Mouse (Mus musculus) forebrain, embryonic 14.5 days (tissue): ENCODE measurements around the gene Sphkap. TPM values are rescaled to one million over a fixed set of nuclear protein-coding genes. Genes with fewer than 3 reads are reported as not detected.
A peak's percentile ranks its signal among the peaks of the same experiment; 100 is the strongest.

Experiments used
- ATAC-seq: fragments of 200-750 bp; cut with Nextera tagmentation; 2 replicates; pipeline ENCODE4 v1.8.0; 2017; ENCODE audit warnings: mild to moderate bottlenecking, moderate library complexity
- DNase-seq: peaks from one replicate; pipeline ENCODE4 v3.0.0-alpha.2; 2015; ENCODE audit warnings: low spot score
- H3K27ac ChIP-seq: fragments of 300-500 bp; sonication (generic); 2 replicates; pipeline ENCODE4 v1.5.1; 2014; ENCODE audit warnings: low read depth, mild to moderate bottlenecking, control low read depth, low read length, moderate library complexity
- H3K27me3 ChIP-seq: fragments of 300-500 bp; sonication (generic); replicated peaks from 2 replicates; pipeline ENCODE4 v1.6.1; 2014; ENCODE audit warnings: low read length, control low read depth, mixed read lengths; ENCODE audit not compliant: control insufficient read depth, insufficient read depth
- H3K36me3 ChIP-seq: fragments of 300-500 bp; sonication (generic); 2 replicates; pipeline ENCODE4 v1.6.1; 2014; ENCODE audit warnings: low read length, control low read depth; ENCODE audit not compliant: control insufficient read depth, insufficient read depth
- H3K4me1 ChIP-seq: fragments of 300-500 bp; sonication (generic); 2 replicates; pipeline ENCODE4 v1.6.1; 2014; ENCODE audit warnings: antibody characterized with exemption, low read length, control low read depth; ENCODE audit not compliant: control insufficient read depth, insufficient read depth
- H3K4me2 ChIP-seq: fragments of 300-500 bp; sonication (generic); 2 replicates; pipeline ENCODE4 v1.6.1; 2014; ENCODE audit warnings: mild to moderate bottlenecking, control low read depth, low read length
- H3K4me3 ChIP-seq: fragments of 300-500 bp; sonication (generic); 2 replicates; pipeline ENCODE4 v1.5.1; 2014; ENCODE audit warnings: low read depth, low read length, control low read depth
- H3K9ac ChIP-seq: fragments of 300-500 bp; sonication (generic); 2 replicates; pipeline ENCODE4 v1.6.1; 2014; ENCODE audit warnings: mild to moderate bottlenecking, low read length, control low read depth, moderate library complexity
- H3K9me3 ChIP-seq: fragments of 300-500 bp; sonication (generic); replicated peaks from 2 replicates; pipeline ENCODE4 v1.6.1; 2016; ENCODE audit warnings: low read length, control low read depth, mixed read lengths; ENCODE audit not compliant: control insufficient read depth
- WGBS: fragments of 180-500 bp; shearing (Covaris S2); extraction: QIAGEN DNeasy Blood & Tissue Kit; methylation state at CpG from one replicate; pipeline ENCODE4 v1.1.7; 2014; 5-methylcytosine and 5-hydroxymethylcytosine counted together
- polyA plus RNA-seq: library from polyadenylated mRNA; unstranded; fragments of >200 nt; fragmentation: Nextera tagmentation; extraction: Ambion mirVana; gene quantifications from 2 replicates; pipeline ENCODE4 v1.2.1, GENCODE M21; 2014

Gene Sphkap
- polyA plus RNA-seq, 1 experiment from 2014 or later: 10.5 TPM

GRCm38 (mm10) chr1:83395559-83395958 is 12.4 kb downstream of the Sphkap start:
- Histone ChIP-seq H3K27me3 (no peaks in the 10 kb centered on the region), H3K9me3 (no peaks in the 10 kb centered on the region), H3K4me1 (no peaks in the 10 kb centered on the region), H3K36me3 (no peaks in the 10 kb centered on the region), H3K4me3 (no peak overlapping the region), H3K9ac (no peak overlapping the region), H3K27ac (no peak overlapping the region), H3K4me2 (no peak overlapping the region)
- WGBS: 88% methylated on average over 5 of the region's 5 CpGs
- DNase-seq (no peak), ATAC-seq (no peak)

DNA sequence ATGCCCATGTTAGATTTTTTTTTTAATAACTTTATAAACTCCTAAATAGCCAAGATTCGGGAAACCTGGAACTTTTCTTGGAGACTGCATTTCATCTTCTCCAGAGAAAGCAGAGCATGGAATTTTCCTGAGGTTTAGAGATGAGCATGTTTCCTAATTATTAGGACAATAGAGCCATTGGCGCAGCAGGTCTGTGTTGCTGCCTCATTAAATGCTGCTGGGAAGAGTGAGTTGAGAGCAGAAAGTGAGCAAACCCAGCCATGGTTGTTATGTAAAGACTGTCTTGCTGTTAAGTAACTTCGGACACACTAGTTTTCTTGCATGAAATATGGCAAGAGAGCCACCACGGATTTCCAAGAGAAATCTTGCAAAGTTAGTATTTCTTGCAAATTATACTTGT is 18.6 kb downstream of the Sphkap start:
- 49% methylated on average over 4 of the region's 4 CpGs for WGBS
- ATAC-seq: no peak
- no peaks in the 10 kb centered on the region for H3K36me3 ChIP-seq
- no peak for DNase-seq
- no peak overlapping the region for H3K4me2 ChIP-seq
- H3K27me3 ChIP-seq: no peaks in the 10 kb centered on the region
- no peak overlapping the region for H3K4me3 ChIP-seq
- H3K4me1 ChIP-seq: no peaks in the 10 kb centered on the region
- no peak overlapping the region for H3K9ac ChIP-seq
- no peak overlapping the region for H3K27ac ChIP-seq
- no peaks in the 10 kb centered on the region for H3K9me3 ChIP-seq

DNA sequence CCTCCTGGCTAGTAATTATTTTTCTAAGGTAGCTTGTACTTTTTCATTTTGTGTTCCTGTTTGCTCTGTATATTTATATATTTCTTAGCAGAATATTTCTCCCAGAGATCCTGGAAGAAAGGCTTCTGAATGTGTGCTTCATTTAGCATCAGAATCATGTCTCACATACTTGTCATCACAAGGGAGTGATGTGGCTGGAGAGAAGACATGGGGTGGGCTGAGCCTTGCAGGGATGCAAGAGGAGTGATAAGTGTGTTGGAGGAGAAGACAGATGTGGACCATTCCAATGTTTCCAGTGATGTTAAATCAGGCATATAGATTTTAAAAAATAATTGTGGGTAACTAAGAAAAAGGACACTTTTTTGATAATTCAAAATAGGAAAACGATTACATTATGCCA is 30.6 kb downstream of the Sphkap start:
- H3K4me2 ChIP-seq: no peak overlapping the region
- no peak overlapping the region for H3K4me3 ChIP-seq
- no peaks in the 10 kb centered on the region for H3K27me3 ChIP-seq
- 79% methylated on average over 1 of the region's 1 CpGs for WGBS
- no peaks in the 10 kb centered on the region for H3K9me3 ChIP-seq
- no peak overlapping the region for H3K9ac ChIP-seq
- no peak for ATAC-seq
- DNase-seq: no peak
- H3K36me3 ChIP-seq: no peaks in the 10 kb centered on the region
- H3K27ac ChIP-seq: no peak overlapping the region
- H3K4me1 ChIP-seq: no peaks in the 10 kb centered on the region

- H3K36me3 ChIP-seq: no peaks in the 10 kb centered on the region
- H3K27ac ChIP-seq: no peak overlapping the region; the same call in 1 of the 2 replicates
- H3K9me3 ChIP-seq: no peaks in the 10 kb centered on the region
- H3K27me3 ChIP-seq: no peaks in the 10 kb centered on the region
- H3K4me2 ChIP-seq: no peak overlapping the region
- H3K4me3 ChIP-seq: no peak overlapping the region
- ATAC-seq (no peak), DNase-seq (peak; percentile 28)
- H3K4me1 ChIP-seq: no peaks in the 10 kb centered on the region
- no peak overlapping the region for H3K9ac ChIP-seq
- 73% methylated on average over 5 of the region's 5 CpGs for WGBS
These were observed 41.5 kb downstream of the Sphkap start for GRCm38 (mm10) chr1:83366456-83366855.

DNA sequence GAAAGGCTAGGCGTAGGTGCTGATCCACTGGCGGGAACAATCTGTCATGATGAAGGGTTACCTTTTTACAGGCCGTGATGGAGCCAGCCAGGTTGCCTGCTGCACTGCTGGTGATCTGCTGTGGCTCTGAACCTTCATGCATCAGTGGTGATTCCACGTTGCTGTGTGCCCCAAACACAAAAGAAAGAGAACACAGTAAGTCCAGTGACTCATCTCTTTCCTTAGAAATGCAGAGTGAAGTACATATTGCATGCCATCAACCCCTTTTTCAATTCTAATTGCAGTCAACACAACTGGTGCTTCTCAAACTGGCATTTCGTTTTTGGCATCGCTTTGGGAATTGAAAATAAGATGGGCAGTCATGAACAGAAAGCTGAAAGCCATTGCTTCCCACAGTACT is 45.8 kb downstream of the Sphkap start:
- Histone ChIP-seq H3K4me3 (no peak overlapping the region), H3K4me1 (no peaks in the 10 kb centered on the region), H3K27me3 (no peaks in the 10 kb centered on the region), H3K27ac (no peak overlapping the region), H3K9me3 (no peaks in the 10 kb centered on the region), H3K4me2 (no peak overlapping the region), H3K36me3 (no peaks in the 10 kb centered on the region), H3K9ac (no peak overlapping the region)
- ATAC-seq (no peak), DNase-seq (no peak)
- WGBS: 82% methylated on average over 6 of the region's 6 CpGs

DNA sequence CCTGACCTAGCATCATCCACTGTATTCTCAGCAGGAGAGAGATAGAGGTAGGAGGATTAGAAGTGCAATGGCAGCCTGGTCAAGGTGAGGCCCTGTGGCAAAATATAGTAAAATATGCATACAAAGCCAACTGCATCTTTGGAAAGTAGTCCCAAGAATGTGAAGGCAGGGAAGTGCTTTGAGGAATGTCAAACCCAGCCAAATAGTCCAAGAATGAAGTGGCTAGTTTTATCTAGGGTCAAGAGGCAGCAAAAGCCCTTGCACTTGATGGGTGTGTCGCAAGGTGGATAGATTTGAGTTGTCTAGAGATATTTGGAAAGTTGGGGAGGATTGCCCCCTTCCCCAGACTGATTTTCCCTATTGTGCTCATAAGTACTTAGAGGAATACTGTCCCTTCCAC is 61.5 kb downstream of the Sphkap start:
- no peak overlapping the region for H3K4me3 ChIP-seq
- WGBS: 91% methylated on average over 1 of the region's 1 CpGs
- H3K9me3 ChIP-seq: no peaks in the 10 kb centered on the region
- no peaks in the 10 kb centered on the region for H3K36me3 ChIP-seq
- H3K27ac ChIP-seq: no peak overlapping the region
- ATAC-seq (no peak), DNase-seq (no peak)
- H3K27me3 ChIP-seq: no peaks in the 10 kb centered on the region
- H3K4me1 ChIP-seq: 0 out of 2 replicates have a peak, but pooled peaks cover 2% of the 10 kb centered on the region
- H3K9ac ChIP-seq: no peak overlapping the region
- H3K4me2 ChIP-seq: no peak overlapping the region

- peak overlapping the region; percentile 17; the same call in 1 of the 2 replicates for H3K4me2 ChIP-seq
- peak; percentile 61; the same call in 1 of the 2 replicates for ATAC-seq
These were observed 62.4 kb downstream of the Sphkap start for GRCm38 (mm10) chr1:83345572-83345971.

GRCm38 (mm10) chr1:83345069-83345468 is 62.9 kb downstream of the Sphkap start:
- Histone ChIP-seq H3K4me1 (0 out of 2 replicates have a peak, but pooled peaks cover 2% of the 10 kb centered on the region), H3K27ac (no peak overlapping the region), H3K27me3 (no peaks in the 10 kb centered on the region), H3K9ac (no peak overlapping the region), H3K4me2 (no peak overlapping the region), H3K36me3 (no peaks in the 10 kb centered on the region), H3K4me3 (no peak overlapping the region), H3K9me3 (no peaks in the 10 kb centered on the region)
- 28% methylated on average over 3 of the region's 3 CpGs for WGBS
- ATAC-seq (no peak), DNase-seq (no peak)

More at GRCm38 (mm10) chr1:83345572-83345971, 62.4 kb downstream of the Sphkap start:
- Histone ChIP-seq H3K4me1 (0 out of 2 replicates have a peak, but pooled peaks cover 2% of the 10 kb centered on the region), H3K9ac (no peak overlapping the region; the same call in 1 of the 2 replicates), H3K36me3 (no peaks in the 10 kb centered on the region), H3K27me3 (no peaks in the 10 kb centered on the region), H3K4me3 (no peak overlapping the region), H3K27ac (no peak overlapping the region; the same call in 1 of the 2 replicates), H3K9me3 (no peaks in the 10 kb centered on the region)
- DNase-seq: peak; percentile 64
- WGBS: 27% methylated on average over 14 of the region's 14 CpGs

DNA sequence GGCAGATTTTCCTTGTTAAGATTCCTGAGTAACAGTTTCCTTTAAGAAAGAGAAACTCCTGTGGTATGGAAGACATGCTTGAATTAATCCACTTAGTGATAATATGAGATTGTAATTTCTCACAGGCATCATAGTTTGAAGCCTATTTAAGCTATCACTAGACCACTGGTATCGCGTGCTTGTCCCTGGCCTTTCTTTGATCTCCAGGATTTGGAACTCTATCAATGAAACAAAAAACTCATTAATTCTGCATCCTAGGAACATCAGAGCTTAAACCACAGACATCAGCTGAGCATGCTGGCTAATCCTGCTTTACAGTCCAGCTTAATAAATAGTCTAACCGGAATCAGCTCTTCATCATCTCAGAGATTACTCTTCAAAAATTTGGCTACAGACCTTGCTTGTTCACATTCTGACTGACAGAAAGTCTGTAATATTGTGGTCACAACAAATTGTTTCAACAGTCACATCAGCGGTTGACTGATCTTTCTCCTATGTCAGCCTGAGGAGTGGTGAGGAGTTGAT is 65.2 kb downstream of the Sphkap start:
- Histone ChIP-seq H3K27me3 (no peaks in the 10 kb centered on the region), H3K4me2 (no peak overlapping the region), H3K9me3 (no peaks in the 10 kb centered on the region), H3K4me1 (0 out of 2 replicates have a peak, but pooled peaks cover 2% of the 10 kb centered on the region), H3K27ac (no peak overlapping the region), H3K36me3 (no peaks in the 10 kb centered on the region), H3K9ac (no peak overlapping the region), H3K4me3 (no peak overlapping the region)
- ATAC-seq: no peak
- WGBS: 51% methylated on average over 4 of the region's 4 CpGs
- peak; percentile 17 for DNase-seq
